Mouse (Mus musculus): ENCODE measurements around the gene Eif2d. TPM values are rescaled to one million over a fixed set of nuclear protein-coding genes. Genes with fewer than 3 reads are reported as not detected.

Gene Eif2d
- polyA plus RNA-seq (2014; fragmentation: Nextera tagmentation; extraction: Ambion mirVana) = 50.3 TPM in 2 replicates

DNA sequence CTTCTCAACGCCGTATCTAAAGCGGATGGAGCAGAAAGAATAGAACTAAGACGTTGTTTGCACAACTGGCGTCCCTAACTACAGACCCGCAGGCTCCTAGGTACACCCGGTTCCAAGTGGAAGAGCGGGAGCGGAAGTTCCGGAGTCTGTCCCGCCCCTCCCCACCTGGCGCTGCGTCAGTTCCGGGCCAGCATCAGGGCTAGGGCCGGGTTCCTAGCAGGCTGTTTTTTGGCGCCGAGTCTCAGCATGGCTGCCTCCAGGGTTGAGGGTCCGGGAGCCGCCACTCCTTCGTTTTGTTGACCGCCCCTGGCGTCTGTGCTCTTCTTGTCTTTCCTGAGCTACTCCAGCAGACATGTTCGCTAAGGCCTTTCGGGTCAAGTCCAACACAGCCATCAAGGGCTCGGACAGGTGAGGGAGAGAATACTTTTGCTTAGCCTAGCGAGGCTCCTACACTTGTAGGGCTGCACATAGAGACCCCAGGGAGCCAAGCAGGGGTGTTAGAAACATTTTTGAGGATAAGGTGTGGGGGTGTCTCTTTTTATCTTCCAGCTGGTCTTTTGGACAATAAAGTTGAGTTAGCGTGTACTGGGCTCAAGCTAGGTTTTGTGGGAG lies at the start of gene Eif2d:
Gene Eif2d (plus strand): TSS at position 164 of the 612 bp plus-strand sequence.
- Histone ChIP-seq H3K4me3 (replicated peaks; ENCODE audit: low read length) (peak within 1 kb of the TSS; percentile 80), H3K4me1 (replicated peaks; ENCODE audit: control insufficient read depth, insufficient read depth, low read length) (peaks cover 9% of the 10 kb centered on the region), H3K27me3 (ENCODE audit: control insufficient read depth, insufficient read depth, low read length) (no peaks in the 10 kb centered on the region), H3K27ac (peak within 1 kb of the TSS; percentile 38; the same call in 1 of the 2 replicates), H3K4me2 (replicated peaks) (peak within 1 kb of the TSS; percentile 96), H3K36me3 (replicated peaks; ENCODE audit: control insufficient read depth, insufficient read depth) (peaks cover 6% of the 10 kb centered on the region), H3K9me3 (ENCODE audit: control insufficient read depth, low read length) (no peaks in the 10 kb centered on the region), H3K9ac (peak within 1 kb of the TSS; percentile 81)
- WGBS = under 1% methylated on average over 27 of the region's 27 CpGs
- peak; percentile 97 for ATAC-seq (ENCODE audit: low FRiP score)
- peak; percentile 86 for DNase-seq (ENCODE audit: low spot score)

DNA sequence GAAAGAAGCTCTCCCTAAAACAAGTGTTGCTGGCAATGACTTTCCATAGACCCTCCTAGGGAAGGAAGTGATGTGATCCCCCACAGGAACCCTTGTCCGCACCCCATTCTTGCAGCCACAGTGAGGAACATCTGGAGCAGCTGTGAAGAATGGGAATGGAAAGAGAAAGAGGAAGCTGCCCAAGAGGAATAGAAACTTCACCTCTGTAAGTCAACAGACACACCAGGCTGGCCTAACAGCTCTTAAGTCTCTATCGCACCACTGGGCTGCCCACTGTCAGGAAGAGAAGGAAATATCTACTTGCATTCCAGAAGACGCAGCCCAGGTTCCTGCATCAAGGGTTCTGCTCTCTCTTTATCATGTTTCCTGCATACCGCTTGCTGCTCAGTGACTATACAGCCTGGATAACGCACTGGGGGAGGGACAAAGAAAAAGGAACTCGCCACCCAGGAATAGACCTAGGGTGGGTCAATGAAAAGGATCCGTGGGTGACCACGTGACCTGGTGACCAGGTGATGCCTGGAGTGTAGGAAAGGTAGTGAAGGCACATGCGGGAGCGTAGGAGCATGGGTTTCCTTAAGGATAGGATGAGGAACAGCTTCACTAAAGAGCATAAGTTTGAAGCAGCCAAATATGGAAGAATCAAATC lies 49.1 kb upstream of the Eif2d start:
- H3K4me2 ChIP-seq (replicated peaks) = no peak overlapping the region
- H3K27ac ChIP-seq = no peak overlapping the region
- no peaks in the 10 kb centered on the region for H3K36me3 ChIP-seq (replicated peaks; ENCODE audit: control insufficient read depth, insufficient read depth)
- ATAC-seq (ENCODE audit: low FRiP score) = no peak
- no peak overlapping the region for H3K9ac ChIP-seq
- H3K4me1 ChIP-seq (replicated peaks; ENCODE audit: control insufficient read depth, insufficient read depth, low read length) = no peaks in the 10 kb centered on the region
- 82% methylated on average over 10 of the region's 10 CpGs for WGBS
- H3K27me3 ChIP-seq (ENCODE audit: control insufficient read depth, insufficient read depth, low read length) = no peaks in the 10 kb centered on the region
- no peak overlapping the region for H3K4me3 ChIP-seq (replicated peaks; ENCODE audit: low read length)
- DNase-seq (ENCODE audit: low spot score) = no peak
- no peaks in the 10 kb centered on the region for H3K9me3 ChIP-seq (ENCODE audit: control insufficient read depth, low read length)

DNA sequence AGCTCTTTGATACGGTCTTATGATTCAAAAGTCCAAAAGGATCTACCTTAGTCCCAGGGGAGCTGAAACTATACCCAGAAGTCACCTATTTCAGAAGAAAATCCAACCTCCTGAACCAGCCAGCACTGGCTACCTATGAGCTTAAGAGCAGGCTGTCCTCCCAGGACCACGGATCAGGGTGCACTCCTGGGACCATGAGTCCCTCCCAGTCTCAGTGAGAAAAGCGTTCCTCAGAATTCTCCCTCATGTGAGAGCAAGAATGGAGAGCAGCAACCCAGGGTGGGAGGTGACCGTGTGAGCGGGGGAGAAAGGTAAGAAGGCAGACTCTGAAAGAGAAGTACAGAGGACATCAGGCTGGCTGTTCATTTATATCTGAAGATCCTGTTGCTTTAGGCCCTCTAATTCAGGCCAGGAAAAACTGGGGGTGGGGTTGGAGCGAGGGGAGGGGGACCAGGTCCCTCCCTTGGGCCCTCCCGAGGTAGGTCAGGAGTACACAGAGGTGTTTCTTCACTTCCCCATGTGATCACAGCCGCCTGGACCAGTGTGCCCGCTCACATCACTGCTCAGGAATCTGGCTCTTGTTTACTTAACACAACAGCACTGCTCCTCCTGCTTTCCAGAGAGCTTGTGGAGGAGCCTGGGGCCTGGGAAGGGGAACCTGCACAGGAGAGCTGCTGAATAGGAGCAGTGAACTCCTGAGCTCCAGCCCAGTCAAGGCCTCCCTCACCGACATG lies 45.2 kb upstream of the Eif2d start:
- no peak overlapping the region for H3K4me3 ChIP-seq (replicated peaks; ENCODE audit: low read length)
- no peak for DNase-seq (ENCODE audit: low spot score)
- WGBS = 70% methylated on average over 10 of the region's 10 CpGs
- no peak overlapping the region for H3K27ac ChIP-seq
- H3K36me3 ChIP-seq (replicated peaks; ENCODE audit: control insufficient read depth, insufficient read depth) = no peaks in the 10 kb centered on the region
- H3K9ac ChIP-seq = no peak overlapping the region
- H3K4me1 ChIP-seq (replicated peaks; ENCODE audit: control insufficient read depth, insufficient read depth, low read length) = no peaks in the 10 kb centered on the region
- no peaks in the 10 kb centered on the region for H3K9me3 ChIP-seq (ENCODE audit: control insufficient read depth, low read length)
- no peak overlapping the region for H3K4me2 ChIP-seq (replicated peaks)
- no peaks in the 10 kb centered on the region for H3K27me3 ChIP-seq (ENCODE audit: control insufficient read depth, insufficient read depth, low read length)
- ATAC-seq (ENCODE audit: low FRiP score) = no peak

DNA sequence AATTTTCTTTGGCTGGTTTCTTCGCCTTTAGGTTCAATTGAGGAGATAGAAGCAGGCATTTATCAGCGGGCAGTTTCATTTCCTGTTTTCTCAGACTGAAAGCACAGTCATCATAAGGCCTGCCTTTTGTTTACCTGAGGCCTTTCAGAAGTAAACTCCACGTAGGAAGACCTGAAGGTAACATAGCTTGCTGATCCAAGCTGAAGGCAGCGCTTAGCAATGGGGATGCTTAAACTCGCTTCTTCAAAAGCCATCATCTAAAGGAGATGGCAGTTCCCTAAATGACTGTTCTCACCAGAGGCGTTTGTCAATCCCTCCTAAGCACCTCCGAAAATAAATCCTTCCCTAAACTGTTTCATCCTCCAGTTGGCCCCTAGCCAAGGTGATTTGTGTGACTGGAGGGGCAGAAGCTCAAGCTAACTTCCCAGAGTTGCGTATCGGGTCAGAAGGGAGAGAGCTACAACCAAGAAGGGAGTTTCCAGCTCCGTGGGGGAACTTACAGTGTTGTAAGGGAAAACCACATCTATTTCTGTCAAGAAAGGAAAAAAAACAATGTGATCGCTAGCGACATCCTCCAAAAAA lies 42.4 kb upstream of the Eif2d start:
- WGBS = 82% methylated on average over 12 of the region's 12 CpGs
- no peak for ATAC-seq (ENCODE audit: low FRiP score)
- no peaks in the 10 kb centered on the region for H3K9me3 ChIP-seq (ENCODE audit: control insufficient read depth, low read length)

DNA sequence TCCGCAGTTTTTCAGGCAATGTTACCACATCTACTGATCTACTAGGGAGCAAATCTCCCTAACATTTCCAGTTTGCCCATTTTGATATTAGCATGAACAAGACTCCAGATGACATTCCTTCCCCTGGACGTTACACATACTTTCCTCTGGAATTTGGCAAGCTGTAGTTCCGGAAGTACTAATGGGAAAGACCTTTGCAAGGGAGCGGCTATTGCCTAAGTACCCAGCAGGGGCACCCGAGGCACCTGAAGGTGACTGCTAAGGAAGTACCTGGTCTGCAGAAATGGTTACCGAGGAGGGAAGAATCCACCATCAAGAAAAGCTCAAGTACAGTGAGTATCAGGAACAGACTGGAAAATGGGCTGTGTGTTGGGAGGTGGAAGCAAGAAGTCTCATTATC lies 40.4 kb upstream of the Eif2d start:
- DNase-seq (ENCODE audit: low spot score) (no peak), ATAC-seq (ENCODE audit: low FRiP score) (no peak)
- no peaks in the 10 kb centered on the region for H3K4me1 ChIP-seq (replicated peaks; ENCODE audit: control insufficient read depth, insufficient read depth, low read length)
- WGBS = 49% methylated on average over 6 of the region's 6 CpGs
- no peak overlapping the region for H3K4me2 ChIP-seq (replicated peaks)
- no peaks in the 10 kb centered on the region for H3K9me3 ChIP-seq (ENCODE audit: control insufficient read depth, low read length)
- no peaks in the 10 kb centered on the region for H3K36me3 ChIP-seq (replicated peaks; ENCODE audit: control insufficient read depth, insufficient read depth)
- no peak overlapping the region for H3K27ac ChIP-seq
- no peak overlapping the region for H3K9ac ChIP-seq
- no peak overlapping the region for H3K4me3 ChIP-seq (replicated peaks; ENCODE audit: low read length)
- H3K27me3 ChIP-seq (ENCODE audit: control insufficient read depth, insufficient read depth, low read length) = no peaks in the 10 kb centered on the region

More for the DNA sequence above, 42.4 kb upstream of the Eif2d start:
- Histone ChIP-seq H3K4me1 (replicated peaks; ENCODE audit: control insufficient read depth, insufficient read depth, low read length) (no peaks in the 10 kb centered on the region), H3K27ac (no peak overlapping the region), H3K4me3 (replicated peaks; ENCODE audit: low read length) (no peak overlapping the region), H3K4me2 (replicated peaks) (no peak overlapping the region), H3K27me3 (ENCODE audit: control insufficient read depth, insufficient read depth, low read length) (no peaks in the 10 kb centered on the region), H3K36me3 (replicated peaks; ENCODE audit: control insufficient read depth, insufficient read depth) (no peaks in the 10 kb centered on the region), H3K9ac (no peak overlapping the region)
- DNase-seq (ENCODE audit: low spot score) = no peak

DNA sequence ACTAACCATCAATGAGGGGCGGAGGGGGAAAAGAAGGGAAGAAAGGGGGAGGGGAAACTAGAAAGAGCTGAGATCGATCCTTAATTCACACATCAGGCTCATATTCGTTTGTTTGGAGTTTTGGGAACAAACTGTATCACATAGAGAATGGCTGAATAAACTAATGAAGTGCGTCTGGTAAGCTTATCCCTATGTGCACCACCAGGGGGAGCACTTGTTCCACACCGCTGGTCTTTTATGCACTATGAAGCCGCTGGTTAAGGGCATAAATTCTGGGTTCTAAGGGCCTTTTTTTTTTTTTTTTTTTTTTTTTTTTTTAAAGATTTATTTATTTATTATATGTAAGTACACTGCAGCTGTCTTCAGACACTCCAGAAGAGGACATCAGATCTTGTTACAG lies 37.0 kb upstream of the Eif2d start:
- Histone ChIP-seq H3K36me3 (replicated peaks; ENCODE audit: control insufficient read depth, insufficient read depth) (no peaks in the 10 kb centered on the region), H3K27me3 (ENCODE audit: control insufficient read depth, insufficient read depth, low read length) (no peaks in the 10 kb centered on the region), H3K9ac (no peak overlapping the region), H3K9me3 (ENCODE audit: control insufficient read depth, low read length) (no peaks in the 10 kb centered on the region), H3K27ac (no peak overlapping the region), H3K4me2 (replicated peaks) (no peak overlapping the region), H3K4me1 (replicated peaks; ENCODE audit: control insufficient read depth, insufficient read depth, low read length) (no peaks in the 10 kb centered on the region), H3K4me3 (replicated peaks; ENCODE audit: low read length) (no peak overlapping the region)
- DNase-seq (ENCODE audit: low spot score) = peak; percentile 86
- 17% methylated on average over 6 of the region's 6 CpGs for WGBS
- ATAC-seq (ENCODE audit: low FRiP score) = no peak

DNA sequence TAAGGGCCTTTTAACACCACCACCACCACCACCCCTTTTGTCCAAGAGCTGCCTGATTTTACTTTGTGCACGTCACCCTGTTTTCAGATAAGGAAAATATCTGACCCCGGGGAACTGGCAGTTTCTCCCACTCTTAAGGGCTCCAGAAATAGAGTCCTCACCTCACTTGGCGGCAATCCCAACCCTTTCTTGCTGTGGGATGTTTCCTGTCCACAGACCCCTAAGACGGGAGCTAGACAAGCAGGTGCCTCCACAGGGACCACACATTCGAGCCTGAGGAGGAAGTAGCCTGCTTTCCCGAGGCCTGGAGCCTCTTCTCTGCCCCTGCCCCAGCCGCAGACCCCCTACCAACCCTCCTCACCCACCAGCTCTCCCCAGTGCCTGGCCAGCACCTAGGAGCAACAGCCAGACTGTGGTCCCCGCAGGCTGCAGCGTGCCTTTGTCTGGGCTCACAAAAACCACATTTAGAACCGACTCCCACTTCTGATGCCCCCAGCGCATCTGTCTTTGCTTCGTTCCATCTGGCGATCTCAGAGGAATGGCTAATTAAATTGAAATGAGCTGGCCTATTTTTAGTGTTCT lies 36.5 kb upstream of the Eif2d start:
- WGBS = 37% methylated on average over 13 of the region's 13 CpGs
- Histone ChIP-seq H3K4me1 (replicated peaks; ENCODE audit: control insufficient read depth, insufficient read depth, low read length) (no peaks in the 10 kb centered on the region), H3K27ac (peak overlapping the region; percentile 68), H3K9me3 (ENCODE audit: control insufficient read depth, low read length) (no peaks in the 10 kb centered on the region), H3K4me3 (replicated peaks; ENCODE audit: low read length) (no peak overlapping the region), H3K4me2 (replicated peaks) (0 out of 2 replicates have a peak overlapping the region, but pooled peaks have one; percentile 24), H3K36me3 (replicated peaks; ENCODE audit: control insufficient read depth, insufficient read depth) (no peaks in the 10 kb centered on the region), H3K9ac (no peak overlapping the region), H3K27me3 (ENCODE audit: control insufficient read depth, insufficient read depth, low read length) (no peaks in the 10 kb centered on the region)
- ATAC-seq (ENCODE audit: low FRiP score) (0 out of 2 replicates have a peak, but pooled peaks have one; percentile 46), DNase-seq (ENCODE audit: low spot score) (peak; percentile 29)

DNA sequence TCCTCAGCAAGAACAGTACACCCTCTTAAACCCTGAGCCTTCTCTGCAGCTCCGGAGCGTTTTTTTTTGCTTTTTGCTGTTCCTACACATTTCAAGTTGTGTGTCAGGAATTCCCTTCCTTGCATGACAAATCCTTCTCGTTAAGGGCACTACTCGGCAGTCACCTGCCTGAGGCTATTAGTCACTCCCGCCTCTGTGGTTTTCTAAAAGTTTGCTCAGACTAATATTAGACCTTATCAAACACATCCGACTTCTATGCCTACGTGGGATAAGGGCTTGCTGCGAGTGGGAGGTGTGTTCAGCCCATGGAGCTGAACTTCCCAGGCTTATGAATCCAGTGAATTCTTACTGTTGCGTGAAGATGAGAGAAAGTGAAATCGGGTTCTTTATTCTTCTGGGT lies 34.5 kb upstream of the Eif2d start:
- Histone ChIP-seq H3K27ac (no peak overlapping the region), H3K36me3 (replicated peaks; ENCODE audit: control insufficient read depth, insufficient read depth) (no peaks in the 10 kb centered on the region), H3K9ac (no peak overlapping the region), H3K4me1 (replicated peaks; ENCODE audit: control insufficient read depth, insufficient read depth, low read length) (no peaks in the 10 kb centered on the region), H3K9me3 (ENCODE audit: control insufficient read depth, low read length) (no peaks in the 10 kb centered on the region), H3K27me3 (ENCODE audit: control insufficient read depth, insufficient read depth, low read length) (no peaks in the 10 kb centered on the region), H3K4me2 (replicated peaks) (no peak overlapping the region), H3K4me3 (replicated peaks; ENCODE audit: low read length) (no peak overlapping the region)
- 79% methylated on average over 10 of the region's 10 CpGs for WGBS
- DNase-seq (ENCODE audit: low spot score) (no peak), ATAC-seq (ENCODE audit: low FRiP score) (no peak)

DNA sequence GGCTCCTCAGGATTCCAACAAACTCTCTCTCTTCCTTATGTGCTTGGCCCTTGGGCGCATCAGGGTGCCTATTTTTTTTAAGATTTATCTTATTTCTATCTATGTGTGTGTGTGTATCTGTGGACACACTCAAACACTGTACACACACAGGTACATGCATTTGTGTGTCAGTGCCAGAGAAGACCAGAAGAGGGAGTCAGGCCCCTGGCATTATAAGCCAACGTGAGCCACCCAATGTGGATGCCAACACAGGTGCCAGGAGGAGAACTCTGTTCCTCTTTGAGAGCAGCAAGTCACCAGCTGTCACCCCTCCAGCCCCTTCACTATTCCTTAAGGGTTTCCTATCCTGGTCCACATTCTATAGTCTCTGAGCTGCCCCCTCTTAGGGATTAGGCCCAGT lies 34.0 kb upstream of the Eif2d start:
- Histone ChIP-seq H3K36me3 (replicated peaks; ENCODE audit: control insufficient read depth, insufficient read depth) (no peaks in the 10 kb centered on the region), H3K27me3 (ENCODE audit: control insufficient read depth, insufficient read depth, low read length) (no peaks in the 10 kb centered on the region), H3K27ac (no peak overlapping the region), H3K9ac (no peak overlapping the region), H3K4me2 (replicated peaks) (no peak overlapping the region), H3K9me3 (ENCODE audit: control insufficient read depth, low read length) (no peaks in the 10 kb centered on the region), H3K4me3 (replicated peaks; ENCODE audit: low read length) (no peak overlapping the region), H3K4me1 (replicated peaks; ENCODE audit: control insufficient read depth, insufficient read depth, low read length) (no peaks in the 10 kb centered on the region)
- WGBS = 73% methylated on average over 2 of the region's 2 CpGs
- no peak for ATAC-seq (ENCODE audit: low FRiP score)
- DNase-seq (ENCODE audit: low spot score) = no peak

Measured in hindbrain, embryonic 14.5 days (tissue).